Mouse (Mus musculus) kidney, embryonic 14.5 days (tissue): ENCODE results near the gene Garnl3. TPM values are rescaled to one million over a fixed set of nuclear protein-coding genes. Genes with fewer than 3 reads are reported as not detected.

Experiments used
- ATAC-seq: fragments of 200-750 bp; cut with Nextera tagmentation; 2 replicates; pipeline ENCODE4 v1.8.0; 2017; ENCODE audit warnings: moderate number of reproducible peaks, mild to moderate bottlenecking, moderate TSS enrichment, moderate library complexity; ENCODE audit not compliant: low FRiP score, low TSS enrichment
- H3K27ac ChIP-seq: fragments of 300-500 bp; sonication (generic); 2 replicates; pipeline ENCODE4 v1.5.1; 2014; ENCODE audit warnings: low read depth, mild to moderate bottlenecking, low read length, moderate library complexity, mixed read lengths
- H3K27me3 ChIP-seq: fragments of 300-500 bp; sonication (generic); 2 replicates; pipeline ENCODE4 v1.6.1; 2014; ENCODE audit warnings: mild to moderate bottlenecking, low read length; ENCODE audit not compliant: control insufficient read depth, insufficient read depth
- H3K36me3 ChIP-seq: fragments of 300-500 bp; sonication (generic); 2 replicates; pipeline ENCODE4 v1.6.1; 2014; ENCODE audit warnings: low read length, mixed read lengths; ENCODE audit not compliant: control insufficient read depth, insufficient read depth
- H3K4me1 ChIP-seq: fragments of 300-500 bp; sonication (generic); 2 replicates; pipeline ENCODE4 v1.6.1; 2014; ENCODE audit warnings: low read length, mixed read lengths; ENCODE audit not compliant: control insufficient read depth, insufficient read depth
- H3K4me2 ChIP-seq: fragments of 300-500 bp; sonication (generic); replicated peaks from 2 replicates; pipeline ENCODE4 v1.6.1; 2014; ENCODE audit warnings: low read depth, mild to moderate bottlenecking, low read length
- H3K4me3 ChIP-seq: fragments of 300-500 bp; sonication (generic); 2 replicates; pipeline ENCODE4 v1.5.1; 2014; ENCODE audit warnings: mild to moderate bottlenecking, low read length
- H3K9ac ChIP-seq: fragments of 300-500 bp; sonication (generic); 2 replicates; pipeline ENCODE4 v1.6.1; 2014; ENCODE audit warnings: low read depth, mild to moderate bottlenecking, low read length, moderate library complexity
- H3K9me3 ChIP-seq: fragments of 300-500 bp; sonication (generic); 2 replicates; pipeline ENCODE4 v1.6.1; 2016; ENCODE audit warnings: low read length; ENCODE audit not compliant: control insufficient read depth
- WGBS: fragments of 180-500 bp; shearing (Covaris S2); extraction: QIAGEN DNeasy Blood & Tissue Kit; methylation state at CpG from one replicate; pipeline ENCODE4 v1.1.7; 2014; 5-methylcytosine and 5-hydroxymethylcytosine counted together
- polyA plus RNA-seq: library from polyadenylated mRNA; unstranded; fragments of >200 nt; fragmentation: Nextera tagmentation; extraction: Ambion mirVana; gene quantifications from 2 replicates; pipeline ENCODE4 v1.2.1, GENCODE M21; 2014

The Garnl3 gene
- polyA plus RNA-seq, 1 experiment from 2014 or later = 12.1 TPM

DNA sequence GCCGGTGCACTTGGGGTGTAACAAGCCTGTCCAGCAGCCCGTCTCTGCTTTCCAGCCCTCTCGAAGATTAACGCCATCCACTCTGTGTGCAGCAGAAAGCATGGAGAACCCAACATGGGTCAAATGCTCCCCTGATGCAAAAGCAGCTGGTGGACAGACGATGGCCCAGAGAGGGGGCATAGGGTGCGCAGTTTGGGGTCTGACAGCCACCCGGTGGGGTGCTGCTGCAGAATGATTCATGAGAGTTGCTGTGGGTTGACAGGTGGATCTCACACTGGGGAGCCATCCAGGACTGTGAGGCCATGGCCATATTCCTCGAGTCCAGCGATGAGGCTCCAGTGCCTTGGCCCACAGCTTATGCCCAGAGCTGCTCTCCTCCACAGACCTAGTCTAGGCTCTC lies 5.8 kb upstream of the Garnl3 start:
- ATAC-seq = no peak
- no peak overlapping the region for H3K9ac ChIP-seq
- no peaks in the 10 kb centered on the region for H3K4me1 ChIP-seq
- no peak overlapping the region for H3K4me3 ChIP-seq
- H3K27me3 ChIP-seq = peaks cover 4% of the 10 kb centered on the region; the same call in 1 of the 2 replicates
- H3K4me2 ChIP-seq = no peak overlapping the region
- WGBS = 89% methylated on average over 9 of the region's 9 CpGs
- no peaks in the 10 kb centered on the region for H3K36me3 ChIP-seq
- H3K27ac ChIP-seq = no peak overlapping the region
- no peaks in the 10 kb centered on the region for H3K9me3 ChIP-seq

- Histone ChIP-seq H3K4me3 (no peak overlapping the region), H3K36me3 (no peaks in the 10 kb centered on the region), H3K9ac (no peak overlapping the region), H3K9me3 (no peaks in the 10 kb centered on the region), H3K4me1 (no peaks in the 10 kb centered on the region), H3K4me2 (no peak overlapping the region), H3K27me3 (peaks cover 4% of the 10 kb centered on the region; the same call in 1 of the 2 replicates), H3K27ac (no peak overlapping the region)
- no peak for ATAC-seq
- 81% methylated on average over 6 of the region's 6 CpGs for WGBS
Observed at GRCm38 (mm10) chr2:33136366-33136765, 4.9 kb upstream of the Garnl3 start.

GRCm38 (mm10) chr2:33134766-33135490 lies 3.5 kb upstream of the Garnl3 start:
- 72% methylated on average over 7 of the region's 7 CpGs for WGBS
- no peaks in the 10 kb centered on the region for H3K36me3 ChIP-seq
- H3K9ac ChIP-seq = no peak overlapping the region
- no peak for ATAC-seq
- no peak overlapping the region for H3K27ac ChIP-seq
- H3K4me3 ChIP-seq = no peak overlapping the region
- peaks cover 4% of the 10 kb centered on the region; the same call in 1 of the 2 replicates for H3K27me3 ChIP-seq
- H3K4me2 ChIP-seq = no peak overlapping the region
- no peaks in the 10 kb centered on the region for H3K9me3 ChIP-seq
- H3K4me1 ChIP-seq = peaks cover under 1% of the 10 kb centered on the region; the same call in 1 of the 2 replicates

- 6% methylated on average over 7 of the region's 7 CpGs for WGBS
- Histone ChIP-seq H3K9ac (no peak overlapping the region), H3K4me3 (no peak overlapping the region), H3K27me3 (peaks cover 4% of the 10 kb centered on the region; the same call in 1 of the 2 replicates), H3K4me2 (no peak overlapping the region), H3K36me3 (no peaks in the 10 kb centered on the region), H3K9me3 (no peaks in the 10 kb centered on the region), H3K4me1 (peaks cover 6% of the 10 kb centered on the region; the same call in 1 of the 2 replicates), H3K27ac (no peak overlapping the region)
- ATAC-seq = no peak
Observed at GRCm38 (mm10) chr2:33132306-33132705, 852 bp upstream of the Garnl3 start.

DNA sequence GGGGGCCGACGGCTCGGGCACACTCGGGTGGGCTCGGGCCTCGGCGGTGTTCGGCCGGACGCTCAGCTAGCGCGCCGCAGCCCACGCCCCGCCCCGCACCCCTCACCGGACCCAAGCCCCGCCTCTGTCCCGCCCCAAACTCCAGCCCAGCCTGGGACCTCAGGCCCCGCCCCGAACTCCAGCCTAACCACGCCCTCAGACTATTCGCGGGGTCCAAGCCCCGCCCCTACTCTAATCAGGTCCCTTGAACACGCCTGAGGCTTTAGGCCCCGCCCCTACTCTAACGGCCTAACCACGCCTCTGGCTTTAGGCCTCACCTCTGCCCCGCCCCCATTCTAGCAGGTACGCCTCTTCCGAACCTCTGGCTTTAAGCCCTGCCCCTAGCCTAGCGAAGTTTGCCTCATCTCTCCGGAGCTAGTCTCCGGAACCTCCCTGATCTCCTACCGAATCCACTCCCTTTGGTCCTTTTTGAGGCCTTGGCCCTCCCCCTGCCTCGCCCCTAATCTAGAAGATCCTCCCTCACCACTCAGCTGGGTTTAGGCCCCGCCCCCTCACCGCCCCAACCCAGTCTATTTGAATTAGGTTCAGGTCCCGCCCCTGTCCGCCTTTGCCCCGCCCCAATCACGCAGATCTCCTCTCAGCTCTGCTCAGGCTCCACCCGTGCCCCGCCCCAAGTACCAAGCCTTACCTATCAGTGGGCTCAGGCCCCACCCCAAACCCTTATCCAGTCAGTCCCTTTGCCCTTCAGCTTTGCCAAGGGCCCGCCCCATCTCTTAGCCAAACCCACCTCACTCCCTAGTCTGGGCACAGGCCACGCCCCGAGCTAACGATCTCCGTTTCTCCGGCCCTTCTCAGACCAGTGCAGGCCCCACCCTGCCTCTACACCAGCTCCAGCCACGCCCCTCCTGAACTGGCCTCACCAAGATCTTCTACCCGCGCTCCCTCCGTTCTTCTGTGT lies 649 bp downstream of the Garnl3 start:
- peak overlapping the region; percentile 57 for H3K9ac ChIP-seq
- H3K4me2 ChIP-seq = peak overlapping the region; percentile 81
- H3K9me3 ChIP-seq = no peaks in the 10 kb centered on the region
- peak overlapping the region; percentile 56 for H3K4me3 ChIP-seq
- H3K27ac ChIP-seq = no peak overlapping the region
- peak; percentile 94 for ATAC-seq
- H3K4me1 ChIP-seq = peaks cover 6% of the 10 kb centered on the region; the same call in 1 of the 2 replicates
- H3K36me3 ChIP-seq = no peaks in the 10 kb centered on the region
- peaks cover 4% of the 10 kb centered on the region; the same call in 1 of the 2 replicates for H3K27me3 ChIP-seq
- WGBS = under 1% methylated on average over 51 of the region's 55 CpGs

DNA sequence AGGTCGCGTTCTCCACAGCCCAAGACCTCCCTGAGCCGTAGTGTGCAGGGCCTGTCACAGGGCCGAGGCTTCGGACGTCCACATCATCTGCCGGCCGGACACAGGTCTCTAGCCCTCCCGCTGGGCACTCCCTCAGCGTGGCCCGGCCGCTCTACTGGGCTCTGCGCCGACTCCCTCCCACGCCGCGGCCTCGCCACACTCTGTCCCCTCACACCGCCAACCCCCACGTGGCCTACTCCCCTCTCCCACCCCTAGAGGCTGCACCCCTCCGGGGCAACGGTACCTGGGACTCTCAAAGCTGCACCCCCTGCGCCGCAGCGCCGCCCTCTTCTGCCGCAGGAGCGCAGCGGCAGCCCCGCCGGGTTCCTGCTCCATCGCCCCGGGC lies 1.3 kb downstream of the Garnl3 start:
- WGBS = under 1% methylated on average over 22 of the region's 33 CpGs
- H3K9me3 ChIP-seq = no peaks in the 10 kb centered on the region
- ATAC-seq = peak; percentile 40; the same call in 1 of the 2 replicates
- H3K27ac ChIP-seq = peak overlapping the region; percentile 48; the same call in 1 of the 2 replicates
- peak overlapping the region; percentile 56 for H3K4me3 ChIP-seq
- peaks cover 4% of the 10 kb centered on the region; the same call in 1 of the 2 replicates for H3K27me3 ChIP-seq
- H3K36me3 ChIP-seq = no peaks in the 10 kb centered on the region
- H3K9ac ChIP-seq = peak overlapping the region; percentile 57
- H3K4me2 ChIP-seq = peak overlapping the region; percentile 81
- H3K4me1 ChIP-seq = peaks cover 6% of the 10 kb centered on the region; the same call in 1 of the 2 replicates

DNA sequence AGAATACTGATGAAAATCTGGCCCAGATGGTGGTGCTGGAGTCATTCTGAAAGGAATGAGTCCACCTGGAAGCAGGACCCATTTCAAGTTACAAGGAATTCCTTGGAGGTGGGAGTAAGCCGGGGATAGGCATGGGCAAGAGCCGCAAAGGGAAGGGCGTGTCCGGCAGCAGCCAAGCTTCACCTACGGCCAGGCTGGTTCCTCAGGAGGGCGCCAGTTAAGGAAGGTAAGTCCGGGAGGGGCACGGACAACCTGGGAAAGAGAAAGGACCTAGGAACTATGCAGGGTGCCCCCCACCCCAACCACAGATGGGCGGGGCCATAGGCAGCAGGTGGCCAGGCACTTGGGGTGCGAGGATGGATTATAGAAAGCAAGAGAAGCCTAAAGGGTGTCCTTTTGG lies 1.8 kb downstream of the Garnl3 start:
- H3K27ac ChIP-seq = 0 out of 2 replicates have a peak overlapping the region, but pooled peaks have one; percentile 48

GRCm38 (mm10) chr2:33129005-33129404 lies 2.4 kb downstream of the Garnl3 start:
- Histone ChIP-seq H3K4me2 (no peak overlapping the region), H3K4me3 (0 out of 2 replicates have a peak overlapping the region, but pooled peaks have one; percentile 56), H3K4me1 (peaks cover 6% of the 10 kb centered on the region; the same call in 1 of the 2 replicates), H3K27me3 (peaks cover 4% of the 10 kb centered on the region; the same call in 1 of the 2 replicates), H3K9ac (no peak overlapping the region), H3K27ac (no peak overlapping the region), H3K36me3 (no peaks in the 10 kb centered on the region), H3K9me3 (no peaks in the 10 kb centered on the region)
- ATAC-seq = no peak
- 71% methylated on average over 2 of the region's 2 CpGs for WGBS

More for the DNA sequence above, 1.8 kb downstream of the Garnl3 start:
- Histone ChIP-seq H3K4me1 (peaks cover 6% of the 10 kb centered on the region; the same call in 1 of the 2 replicates), H3K9me3 (no peaks in the 10 kb centered on the region), H3K27me3 (peaks cover 4% of the 10 kb centered on the region; the same call in 1 of the 2 replicates), H3K4me3 (peak overlapping the region; percentile 56), H3K36me3 (no peaks in the 10 kb centered on the region), H3K4me2 (peak overlapping the region; percentile 81), H3K9ac (peak overlapping the region; percentile 57)
- ATAC-seq = no peak; the same call in 1 of the 2 replicates
- 1% methylated on average over 10 of the region's 10 CpGs for WGBS
